Mouse (Mus musculus): ENCODE measurements around the gene Sh3bgrl2. TPM values are rescaled to one million over a fixed set of nuclear protein-coding genes. Genes with fewer than 3 reads are reported as not detected.

The Sh3bgrl2 gene
- 0.18 and 0.63 TPM in 2 replicates for polyA plus RNA-seq (2012; ENCODE audit: low replicate concordance)

DNA sequence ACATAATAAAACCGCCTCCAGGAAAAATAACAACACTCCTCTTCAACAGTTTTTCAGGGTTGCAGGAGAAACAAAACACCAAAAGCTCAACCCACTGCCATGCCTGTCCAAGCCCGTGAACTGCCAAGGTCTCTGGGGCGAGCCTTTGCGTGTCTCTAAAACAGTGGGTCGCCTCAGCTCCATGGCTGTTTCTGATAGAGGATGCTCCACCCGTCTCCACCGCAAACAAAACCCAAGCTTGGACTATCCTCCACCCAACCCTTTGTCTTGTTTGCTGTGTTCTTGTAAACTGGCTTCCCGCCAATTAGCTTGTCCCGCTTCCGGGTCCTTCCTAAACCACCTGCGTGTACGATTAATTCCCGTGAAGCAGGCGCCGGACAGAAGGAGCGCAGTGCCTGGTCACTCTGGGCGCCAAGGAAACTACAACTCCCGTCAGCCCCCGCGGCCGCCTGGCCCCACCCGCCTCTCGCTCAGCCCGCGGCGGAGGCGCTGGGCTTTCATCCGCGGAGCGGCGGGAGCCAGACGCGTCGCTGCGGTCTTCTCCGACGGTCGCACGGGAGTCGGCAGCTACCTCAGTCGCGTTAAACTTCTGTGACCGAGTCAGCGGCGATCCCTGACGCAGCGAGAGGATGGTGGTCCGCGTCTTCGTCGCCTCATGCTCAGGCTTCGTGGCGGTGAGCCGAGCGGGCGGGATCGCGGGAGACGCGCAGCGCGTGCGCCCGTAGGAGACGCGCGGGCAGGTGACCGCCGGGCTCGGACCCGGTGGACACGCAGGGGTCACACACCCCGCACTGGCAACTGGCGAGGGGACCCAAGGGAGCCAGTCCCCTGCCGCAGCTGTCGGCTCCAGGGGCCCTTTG, at the start of gene Sh3bgrl2:
TSS of gene Sh3bgrl2 (plus strand) at position 498 of the 860 bp plus-strand sequence.

Other genes starting within 250 kb of the Sh3bgrl2 start
- 1.2 and 1.4 TPM in 2 replicates for gene Lca5, start 107.2 kb upstream of the Sh3bgrl2 start, polyA plus RNA-seq (2012; ENCODE audit: low replicate concordance)

All from hematopoietic multipotent progenitor cell, adult 10-12 weeks (in vitro differentiated cells).